Mouse (Mus musculus) testis, adult 10 weeks (tissue): ENCODE data around the gene Rnf146. TPM values are rescaled to one million over a fixed set of nuclear protein-coding genes. Genes with fewer than 3 reads are reported as not detected.

Experiments
- polyA plus RNA-seq: library from polyadenylated mRNA; stranded (reverse); fragments of 350-450 nt; fragmentation: Illumina TruSeq; extraction: RNeasy Lipid Tissue Mini Kit (QIAGEN cat#74804); gene quantifications from one replicate; pipeline ENCODE4 v1.2.3, GENCODE M21; 2014; ENCODE audit warnings: low read depth, low replicate concordance

The Rnf146 gene
- polyA plus RNA-seq = 85.4 TPM

DNA sequence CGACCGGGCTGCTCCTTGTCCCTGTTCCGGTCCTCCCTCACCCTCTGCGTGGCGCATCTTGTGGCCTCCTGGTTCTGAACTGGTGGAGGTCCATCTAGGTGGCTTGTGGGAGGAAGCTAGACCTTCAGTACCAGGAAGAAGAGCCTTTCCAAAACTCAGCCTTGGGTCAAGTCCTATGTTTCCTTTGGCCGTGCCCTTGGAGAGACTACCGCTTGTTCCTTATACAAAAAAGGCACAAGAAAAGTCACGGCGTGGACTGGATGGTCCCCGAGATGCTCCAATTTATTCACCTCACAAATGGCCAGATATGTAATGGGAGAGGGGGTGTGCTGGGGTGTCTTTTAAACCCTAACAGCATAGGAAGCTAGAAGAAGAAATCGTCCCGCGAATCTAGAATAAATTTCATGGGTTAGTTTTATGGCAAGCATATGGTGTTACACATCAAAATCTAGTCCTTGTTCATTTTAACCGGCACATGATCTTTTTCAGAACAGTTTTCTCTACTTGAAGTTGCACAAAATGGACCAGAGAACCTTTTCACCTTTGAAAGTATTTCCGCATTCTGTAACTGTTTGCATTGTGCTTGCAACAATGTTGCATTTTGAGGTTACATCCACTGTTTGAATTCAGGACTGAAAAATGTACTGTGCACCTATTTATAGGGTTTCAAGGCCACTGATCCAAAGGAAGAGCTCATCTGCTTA is at the start of gene Rnf146:
Rnf146 (minus strand) TSS at position 246 of the 704 bp plus-strand sequence.

DNA sequence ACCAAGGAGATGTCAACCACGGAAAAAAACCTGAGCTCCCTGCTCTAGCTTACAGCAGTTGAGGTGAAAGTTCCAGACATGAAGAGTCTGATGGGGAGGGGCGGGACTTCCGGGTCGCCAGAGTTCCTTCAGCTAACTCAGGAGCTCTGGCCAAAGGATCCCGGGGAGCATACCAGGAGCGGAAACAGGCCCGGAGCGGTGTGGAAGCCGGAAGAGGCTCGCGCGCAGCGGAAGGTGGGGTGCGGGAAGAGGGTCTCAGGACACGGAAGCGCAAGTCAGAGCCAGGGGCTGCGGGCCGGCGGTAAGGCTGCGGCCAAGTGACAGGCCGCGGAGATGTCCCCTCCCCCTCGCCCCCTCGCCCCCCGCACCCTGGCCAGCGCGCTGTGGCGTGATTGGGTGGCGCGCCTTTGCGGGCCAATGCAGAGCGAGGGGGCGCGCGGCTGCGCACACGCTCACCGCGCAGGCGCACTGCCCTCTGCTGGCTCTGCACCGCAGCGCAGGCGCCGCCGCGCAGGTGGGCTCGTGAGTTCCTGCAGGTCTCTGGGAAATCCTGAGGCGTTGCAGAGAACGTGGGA is 49.1 kb downstream of the Rnf146 start, which contains the start of gene Echdc1:
Echdc1 (plus strand) TSS at position 103 of the 575 bp plus-strand sequence.

Other genes starting within 250 kb of the Rnf146 start
- not detected for gene Soga3, start 218.6 kb downstream of the Rnf146 start, polyA plus RNA-seq
- gene Gm49353, start 163.5 kb downstream of the Rnf146 start, polyA plus RNA-seq = not detected
- gene 9330159F19Rik, start 150.8 kb downstream of the Rnf146 start, polyA plus RNA-seq = 0.94 TPM
- gene Echdc1, start 49.3 kb downstream of the Rnf146 start, polyA plus RNA-seq = 104 TPM
- gene Rspo3, start 173.4 kb upstream of the Rnf146 start, polyA plus RNA-seq = 0.18 TPM